8 mouse cellular contexts compared by ENCODE assay signal in genomic region chr8:119778263-119778662, GRCm38 (mm10). TPM values are rescaled to one million over a fixed set of nuclear protein-coding genes. Genes with fewer than 3 reads are reported as not detected.
DNase-seq lines count a peak whose midpoint lies in the region; ATAC-seq and TF ChIP-seq lines count a peak whose summit lies in the region.

Gene Tldc1, minus strand, starts transcription at chr8:119778416.

- DNase-seq in 3T3-L1 (ENCODE audit: low read depth, low spot score), result peak; percentile 96
- peak; percentile 99 for DNase-seq in adrenal gland, postnatal 4 days (ENCODE audit: low spot score in 2 of 2)
- peak; percentile 98 for DNase-seq in embryonic facial prominence, embryonic 14.5 days (ENCODE audit: low spot score)
- DNase-seq in heart, adult 2 months, result peak; percentile 99 to 100
- peak; percentile 99 to 100 for DNase-seq in kidney, adult 8-10 months
- DNase-seq in spleen, postnatal 10 days (ENCODE audit: low spot score in 2 of 2), result peak; percentile 99

- H3K27me3 ChIP-seq in embryonic facial prominence, embryonic 14.5 days (replicated peaks; ENCODE audit: control insufficient read depth, insufficient read depth, low read length), result no peaks in the 10 kb centered on the region
- H3K27me3 ChIP-seq in heart, adult 2 months (ENCODE audit: control insufficient read depth, insufficient read depth, low read length), result no peaks in the 10 kb centered on the region
- H3K27me3 ChIP-seq in limb, embryonic 13.5 days, result no peaks in the 10 kb centered on the region
- no peaks in the 10 kb centered on the region for H3K27me3 ChIP-seq in midbrain, embryonic 16.5 days (ENCODE audit: control insufficient read depth, insufficient read depth, low read depth, low read length)

- H3K27ac ChIP-seq in embryonic facial prominence, embryonic 14.5 days (replicated peaks; ENCODE audit: low read depth, low read length), result peak within 1 kb of the TSS; percentile 76
- peak within 1 kb of the TSS; percentile 81 for H3K27ac ChIP-seq in heart, adult 2 months
- peak within 1 kb of the TSS; percentile 81 for H3K27ac ChIP-seq in limb, embryonic 13.5 days
- peak within 1 kb of the TSS; percentile 88 for H3K27ac ChIP-seq in midbrain, embryonic 16.5 days (ENCODE audit: low read length)

- no peaks in the 10 kb centered on the region for H3K79me2 ChIP-seq in heart, adult 2 months (replicated peaks; ENCODE audit: control insufficient read depth, insufficient read depth, low read length)

- H3K36me3 ChIP-seq in embryonic facial prominence, embryonic 14.5 days (ENCODE audit: control insufficient read depth, insufficient read depth, low read length), result no peaks in the 10 kb centered on the region
- no peaks in the 10 kb centered on the region for H3K36me3 ChIP-seq in heart, adult 2 months (ENCODE audit: control insufficient read depth, insufficient read depth, low read length)
- no peaks in the 10 kb centered on the region for H3K36me3 ChIP-seq in limb, embryonic 13.5 days
- H3K36me3 ChIP-seq in midbrain, embryonic 16.5 days (ENCODE audit: control insufficient read depth, insufficient read depth, low read length), result no peaks in the 10 kb centered on the region

- H3K4me2 ChIP-seq in embryonic facial prominence, embryonic 14.5 days (ENCODE audit: low read depth, low read length), result peak within 1 kb of the TSS; percentile 90
- H3K4me2 ChIP-seq in limb, embryonic 13.5 days (replicated peaks), result peak within 1 kb of the TSS; percentile 89
- H3K4me2 ChIP-seq in midbrain, embryonic 16.5 days (ENCODE audit: low read length), result peak within 1 kb of the TSS; percentile 91

- 0% methylated on average over 18 of the region's 18 CpGs for WGBS in embryonic facial prominence, embryonic 14.5 days
- 1% methylated on average over 18 of the region's 18 CpGs for WGBS in heart, adult 2 months
- under 1% methylated on average over 18 of the region's 18 CpGs for WGBS in limb, embryonic 13.5 days
- WGBS in midbrain, embryonic 16.5 days, result under 1% methylated on average over 18 of the region's 18 CpGs

- peak within 1 kb of the TSS; percentile 72 for H3K9ac ChIP-seq in embryonic facial prominence, embryonic 14.5 days (ENCODE audit: low read depth, low read length)
- H3K9ac ChIP-seq in heart, adult 2 months (ENCODE audit: low read depth, low read length), result peak within 1 kb of the TSS; percentile 76
- peak within 1 kb of the TSS; percentile 74 for H3K9ac ChIP-seq in limb, embryonic 13.5 days
- peak within 1 kb of the TSS; percentile 78 for H3K9ac ChIP-seq in midbrain, embryonic 16.5 days (ENCODE audit: low read depth, low read length)

- peak within 1 kb of the TSS; percentile 60 for H3K4me3 ChIP-seq in embryonic facial prominence, embryonic 14.5 days (ENCODE audit: low read depth, low read length)
- peak within 1 kb of the TSS; percentile 70 for H3K4me3 ChIP-seq in heart, adult 2 months
- peak within 1 kb of the TSS; percentile 64 for H3K4me3 ChIP-seq in limb, embryonic 13.5 days
- peak within 1 kb of the TSS; percentile 58 for H3K4me3 ChIP-seq in midbrain, embryonic 16.5 days (ENCODE audit: low read depth, low read length)

- no peaks in the 10 kb centered on the region for H3K9me3 ChIP-seq in embryonic facial prominence, embryonic 14.5 days (ENCODE audit: control insufficient read depth, low read length)
- H3K9me3 ChIP-seq in limb, embryonic 13.5 days, result no peaks in the 10 kb centered on the region
- H3K9me3 ChIP-seq in midbrain, embryonic 16.5 days (replicated peaks; ENCODE audit: control insufficient read depth, low read length, poor library complexity, severe bottlenecking), result no peaks in the 10 kb centered on the region

- ATAC-seq in embryonic facial prominence, embryonic 14.5 days (ENCODE audit: low read depth), result peak; percentile 98
- peak; percentile 97 for ATAC-seq in limb, embryonic 13.5 days (ENCODE audit: low FRiP score, low read depth)
- ATAC-seq in midbrain, embryonic 16.5 days, result peak; percentile 97

- TF ChIP-seq POLR2A in heart, adult 2 months (IDR thresholded peaks at IDR 0.05; ENCODE audit: insufficient read depth, low read depth, low read length), result peak; percentile 93

- TF ChIP-seq EP300 in heart, adult 2 months (IDR thresholded peaks at IDR 0.05; ENCODE audit: insufficient read depth, low read depth, low read length), result 0 out of 2 replicates have a peak, but pooled peaks have one; percentile 28

- intact Hi-C loops in heart, adult 2 months (cut with DNase I), result no loop called here

- peaks cover 10% of the 10 kb centered on the region for H3K4me1 ChIP-seq in embryonic facial prominence, embryonic 14.5 days (ENCODE audit: control insufficient read depth, insufficient read depth, low read length)
- H3K4me1 ChIP-seq in heart, adult 2 months (ENCODE audit: control insufficient read depth, insufficient read depth, low read length), result peaks cover 2% of the 10 kb centered on the region
- H3K4me1 ChIP-seq in limb, embryonic 13.5 days, result peaks cover 18% of the 10 kb centered on the region
- peaks cover 12% of the 10 kb centered on the region for H3K4me1 ChIP-seq in midbrain, embryonic 16.5 days (ENCODE audit: control insufficient read depth, insufficient read depth, low read length)

- TF ChIP-seq CTCF in heart, adult 2 months (IDR thresholded peaks at IDR 0.05), result no peak

RNA-seq across cellular contexts. Expression of gene Tldc1, which starts in this region (rescaled TPM):
- total RNA-seq in adrenal gland, postnatal 4 days (2021), result 10 to 100 TPM; 16.7 to 17.3 TPM
- 5.4 and 5.5 TPM in 2 replicates for polyA plus RNA-seq in embryonic facial prominence, embryonic 14.5 days (2014; fragmentation: Nextera tagmentation; extraction: Ambion mirVana)
- 10 to 100 TPM; 11.3 TPM for total RNA-seq in heart, adult 2 months (2021)
- polyA plus RNA-seq in heart, adult 2 months (2012; rRNA removed), result 14.6 and 15.6 TPM in 2 replicates
- polyA plus RNA-seq in limb, embryonic 13.5 days (2015; fragmentation: Nextera tagmentation; extraction: Ambion mirVana), result 10.3 and 10.7 TPM in 2 replicates
- 10.9 and 12.2 TPM in 2 replicates for polyA plus RNA-seq in midbrain, embryonic 16.5 days (2015; fragmentation: Nextera tagmentation; extraction: Ambion mirVana)

Comparison
In these comparisons a context has a peak if more than half of its experiments do, and no peak if none do; other contexts are left out.
1. Peak in every context shown above with its lines: DNase-seq, ATAC-seq, H3K4me3 ChIP-seq and H3K27ac ChIP-seq.